Mouse (Mus musculus) forelimb bud, embryonic 11.5 days (tissue): ENCODE results near the gene Rnf144b.

Experiments
- DNase-seq: peaks from one replicate; pipeline ENCODE4 v3.0.0-alpha.2; 2012; ENCODE audit warnings: low read depth, low spot score

The Rnf144b gene

GRCm38 (mm10) chr13:47124449-47124848 is 2.0 kb downstream of the Rnf144b start:
- no peak for DNase-seq

GRCm38 (mm10) chr13:47124986-47125385 is 2.5 kb downstream of the Rnf144b start:
- DNase-seq, result no peak

- no peak for DNase-seq
These were observed 3.1 kb downstream of the Rnf144b start for GRCm38 (mm10) chr13:47125595-47125994.

- DNase-seq, result no peak
These were observed 6.6 kb downstream of the Rnf144b start for GRCm38 (mm10) chr13:47129090-47129489.

GRCm38 (mm10) chr13:47133058-47133457 is 10.6 kb downstream of the Rnf144b start:
- no peak for DNase-seq

GRCm38 (mm10) chr13:47134836-47135235 is 12.4 kb downstream of the Rnf144b start:
- DNase-seq, result no peak

GRCm38 (mm10) chr13:47135741-47136140 is 13.3 kb downstream of the Rnf144b start:
- no peak for DNase-seq

GRCm38 (mm10) chr13:47142764-47143163 is 20.3 kb downstream of the Rnf144b start:
- DNase-seq, result no peak

GRCm38 (mm10) chr13:47145939-47146338 is 23.5 kb downstream of the Rnf144b start:
- no peak for DNase-seq

GRCm38 (mm10) chr13:47146388-47146787 is 23.9 kb downstream of the Rnf144b start:
- DNase-seq, result no peak

GRCm38 (mm10) chr13:47148573-47148972 is 26.1 kb downstream of the Rnf144b start:
- no peak for DNase-seq

- no peak for DNase-seq
These were observed 27.5 kb downstream of the Rnf144b start for GRCm38 (mm10) chr13:47149993-47150392.

GRCm38 (mm10) chr13:47151060-47151459 is 28.6 kb downstream of the Rnf144b start:
- DNase-seq, result no peak

GRCm38 (mm10) chr13:47152390-47152789 is 29.9 kb downstream of the Rnf144b start:
- DNase-seq, result peak; percentile 78

GRCm38 (mm10) chr13:47153206-47153605 is 30.8 kb downstream of the Rnf144b start:
- peak; percentile 41 for DNase-seq

- no peak for DNase-seq
These were observed 32.4 kb downstream of the Rnf144b start for GRCm38 (mm10) chr13:47154866-47155265.

GRCm38 (mm10) chr13:47156841-47157240 is 34.4 kb downstream of the Rnf144b start:
- DNase-seq, result no peak

- DNase-seq, result no peak
These were observed 39.5 kb downstream of the Rnf144b start for GRCm38 (mm10) chr13:47162001-47162400.

- DNase-seq, result no peak
These were observed 42.3 kb downstream of the Rnf144b start for GRCm38 (mm10) chr13:47164732-47165131.

- DNase-seq, result no peak
These were observed 42.8 kb downstream of the Rnf144b start for GRCm38 (mm10) chr13:47165261-47165660.

- DNase-seq, result no peak
These were observed 46.0 kb downstream of the Rnf144b start for GRCm38 (mm10) chr13:47168484-47168883.

GRCm38 (mm10) chr13:47170026-47170425 is 47.6 kb downstream of the Rnf144b start:
- DNase-seq, result no peak

- no peak for DNase-seq
These were observed 48.5 kb downstream of the Rnf144b start for GRCm38 (mm10) chr13:47170811-47171555.

- DNase-seq, result no peak
These were observed 50.4 kb downstream of the Rnf144b start for GRCm38 (mm10) chr13:47172891-47173290.
